Mouse (Mus musculus) mature B cell (primary cell): ENCODE measurements around the gene Rer1.

Experiments
- in situ Hi-C: fragments of 300-500 bp; cut with MboI; formaldehyde crosslinking; loops from 2 replicates; pipeline ENCODE4 v1.14.3; 2019

Gene Rer1

DNA sequence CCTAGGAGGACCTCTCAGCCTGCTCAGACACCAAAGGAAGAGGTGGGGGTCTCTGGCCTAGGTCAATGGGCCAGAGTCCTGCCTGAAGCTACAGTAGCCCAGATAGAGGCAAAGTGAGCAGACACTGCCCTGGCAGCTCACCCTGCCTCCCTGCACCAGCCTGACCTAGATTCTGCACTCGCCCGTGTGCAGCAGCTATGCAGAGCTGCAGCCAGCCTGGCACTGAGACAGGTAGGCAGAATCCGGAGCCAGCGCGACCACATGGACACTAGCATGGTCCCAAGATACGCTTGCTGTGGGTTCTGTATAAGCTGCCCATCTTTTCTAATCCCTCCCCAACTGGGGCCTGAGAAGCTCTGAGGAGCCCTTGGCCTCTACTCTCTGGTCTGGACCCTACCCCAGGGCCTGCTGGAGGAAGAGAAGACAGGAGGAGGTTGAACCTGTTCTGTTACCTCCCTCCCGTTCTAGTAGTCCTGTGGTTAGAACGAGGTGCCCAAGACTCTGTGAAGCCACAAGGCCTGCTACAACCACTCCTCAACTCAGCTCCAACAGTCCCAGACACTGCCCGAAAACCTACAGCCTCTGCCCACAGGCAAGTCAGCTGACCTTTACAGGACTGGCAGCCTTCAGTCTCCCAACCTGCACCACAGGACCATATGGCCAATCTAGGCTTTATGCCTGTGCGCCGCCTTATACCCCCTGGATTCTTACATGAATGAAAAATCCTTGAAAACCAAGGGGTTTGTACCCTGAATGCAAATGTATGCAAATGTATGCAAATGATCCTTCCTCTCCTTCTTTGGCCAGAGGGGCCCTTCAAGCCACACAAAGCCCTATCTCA is 61.8 kb downstream of the Rer1 start:
- in situ Hi-C loops: no loop called here
